Mouse (Mus musculus) forebrain, embryonic 10.5 days (tissue): Measurements from ENCODE around the gene 6330403K07Rik. TPM values are rescaled to one million over a fixed set of nuclear protein-coding genes. Genes with fewer than 3 reads are reported as not detected.
A peak's percentile ranks its signal among the peaks of the same experiment; 100 is the strongest.

Experiments used
- DNase-seq: peaks from one replicate; pipeline ENCODE4 v3.0.0-alpha.2; 2017; ENCODE audit warnings: low spot score; ENCODE audit errors: extremely low spot score
- H3K27ac ChIP-seq: fragments of 300-500 bp; sonication (generic); 2 replicates; pipeline ENCODE4 v1.5.1; 2016; ENCODE audit warnings: mild to moderate bottlenecking
- H3K27me3 ChIP-seq: fragments of 300-500 bp; sonication (generic); 2 replicates; pipeline ENCODE4 v1.6.1; 2016; ENCODE audit warnings: mild to moderate bottlenecking; ENCODE audit not compliant: poor library complexity, severe bottlenecking
- H3K36me3 ChIP-seq: fragments of 300-500 bp; sonication (generic); replicated peaks from 2 replicates; pipeline ENCODE4 v1.6.1; 2016; ENCODE audit warnings: mild to moderate bottlenecking, moderate library complexity
- H3K4me1 ChIP-seq: fragments of 300-500 bp; sonication (generic); 2 replicates; pipeline ENCODE4 v1.6.1; 2016
- H3K4me3 ChIP-seq: fragments of 300-500 bp; sonication (generic); 2 replicates; pipeline ENCODE4 v1.5.1; 2016; ENCODE audit warnings: mild to moderate bottlenecking, moderate library complexity
- H3K9me3 ChIP-seq: fragments of 300-500 bp; sonication (generic); 2 replicates; pipeline ENCODE4 v1.6.1; 2016; ENCODE audit warnings: mild to moderate bottlenecking, moderate library complexity
- WGBS: fragments of 180-500 bp; shearing (Covaris S2); methylation state at CpG from one replicate; pipeline ENCODE4 v1.1.7; 2016; 5-methylcytosine and 5-hydroxymethylcytosine counted together
- polyA plus RNA-seq: library from polyadenylated mRNA; unstranded; fragments of >200 nt; fragmentation: Nextera tagmentation; extraction: Ambion mirVana; gene quantifications from 2 replicates; pipeline ENCODE4 v1.2.1, GENCODE M21; 2016

Gene 6330403K07Rik
- polyA plus RNA-seq, result 105 and 112 TPM in 2 replicates

DNA sequence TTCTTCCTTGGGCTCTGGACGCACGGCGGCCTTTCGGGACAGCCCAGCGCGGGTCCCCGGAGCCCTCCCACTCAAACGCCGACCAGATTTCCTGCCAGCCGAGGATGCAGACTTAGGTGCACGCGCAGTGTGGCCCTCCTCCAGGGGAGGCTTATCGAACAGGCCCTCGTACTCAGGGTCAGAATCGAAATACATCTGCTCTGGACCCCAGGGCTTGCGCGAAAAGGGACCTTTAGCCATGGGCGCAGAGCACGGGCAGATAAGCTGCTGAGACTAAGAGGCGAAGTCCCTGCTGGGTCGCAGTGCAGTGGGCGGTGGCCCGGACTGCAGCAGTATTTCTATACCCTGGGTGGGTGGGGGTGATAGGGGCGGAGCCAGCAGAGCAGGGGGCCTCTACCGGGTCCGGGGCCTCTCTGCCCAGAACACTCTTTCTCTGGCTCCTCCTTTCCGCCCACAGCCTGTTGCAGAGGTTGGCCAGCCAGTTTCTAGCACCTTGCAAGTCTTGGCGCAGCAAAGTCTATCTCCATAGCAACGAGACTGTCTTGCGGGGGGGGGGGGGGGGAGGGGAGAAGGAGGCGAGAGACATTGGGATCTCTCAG is at the start of gene 6330403K07Rik:
TSS of gene 6330403K07Rik (minus strand) at position 351 of the 599 bp plus-strand sequence.
- Histone ChIP-seq H3K27ac (peak within 1 kb of the TSS; percentile 91), H3K36me3 (peaks cover 19% of the 10 kb centered on the region), H3K4me3 (peak within 1 kb of the TSS; percentile 62), H3K27me3 (no peaks in the 10 kb centered on the region), H3K4me1 (peaks cover 39% of the 10 kb centered on the region), H3K9me3 (no peaks in the 10 kb centered on the region)
- DNase-seq, result peak; percentile 86
- under 1% methylated on average over 29 of the region's 31 CpGs for WGBS

DNA sequence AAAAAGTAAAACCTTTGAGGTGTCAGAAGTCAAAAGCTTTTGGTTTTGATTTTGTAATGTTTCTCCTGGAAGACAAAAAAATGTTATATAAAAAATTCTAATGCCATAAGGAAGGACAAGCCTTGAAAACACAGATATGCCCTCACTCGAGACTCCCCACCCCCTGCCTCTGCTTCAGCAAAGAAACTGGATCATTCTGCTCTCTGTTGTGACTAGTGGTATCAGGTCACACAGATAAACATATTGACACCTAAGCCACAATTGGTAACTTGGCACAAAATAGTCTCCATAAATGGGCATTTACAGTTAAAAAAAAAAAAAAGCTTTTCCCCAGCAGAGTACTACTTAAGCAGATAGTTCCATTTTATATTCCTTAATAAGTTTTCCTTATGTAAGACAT is 43.0 kb upstream of the 6330403K07Rik start:
- Histone ChIP-seq H3K36me3 (no peaks in the 10 kb centered on the region), H3K27ac (no peak overlapping the region), H3K27me3 (no peaks in the 10 kb centered on the region), H3K9me3 (peaks cover 18% of the 10 kb centered on the region), H3K4me3 (no peak overlapping the region), H3K4me1 (no peaks in the 10 kb centered on the region)
- WGBS, result 87% methylated on average over 1 of the region's 1 CpGs
- DNase-seq, result no peak

DNA sequence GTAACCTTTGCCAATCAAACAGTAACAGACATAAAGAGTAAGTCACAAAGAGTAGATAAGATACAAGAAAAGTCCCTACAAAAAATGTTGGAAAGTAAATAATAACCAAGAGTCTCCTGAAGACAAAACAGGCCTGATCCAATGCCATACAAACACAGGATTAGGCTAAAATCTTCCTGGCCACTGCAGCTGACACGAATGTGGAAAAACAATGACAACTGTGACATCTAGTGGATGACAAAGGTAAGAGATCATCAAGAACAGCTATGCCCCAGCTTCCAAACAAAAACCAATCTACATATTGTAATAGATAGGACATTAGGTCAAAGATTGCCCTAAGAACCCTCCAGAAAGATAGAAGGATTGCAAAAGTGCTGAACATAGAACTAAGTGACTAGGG is 19.2 kb upstream of the 6330403K07Rik start:
- Histone ChIP-seq H3K4me1 (no peaks in the 10 kb centered on the region), H3K9me3 (no peaks in the 10 kb centered on the region), H3K4me3 (no peak overlapping the region), H3K27ac (no peak overlapping the region), H3K27me3 (no peaks in the 10 kb centered on the region), H3K36me3 (no peaks in the 10 kb centered on the region)
- no peak for DNase-seq
- WGBS, result 7% methylated on average over 1 of the region's 1 CpGs

DNA sequence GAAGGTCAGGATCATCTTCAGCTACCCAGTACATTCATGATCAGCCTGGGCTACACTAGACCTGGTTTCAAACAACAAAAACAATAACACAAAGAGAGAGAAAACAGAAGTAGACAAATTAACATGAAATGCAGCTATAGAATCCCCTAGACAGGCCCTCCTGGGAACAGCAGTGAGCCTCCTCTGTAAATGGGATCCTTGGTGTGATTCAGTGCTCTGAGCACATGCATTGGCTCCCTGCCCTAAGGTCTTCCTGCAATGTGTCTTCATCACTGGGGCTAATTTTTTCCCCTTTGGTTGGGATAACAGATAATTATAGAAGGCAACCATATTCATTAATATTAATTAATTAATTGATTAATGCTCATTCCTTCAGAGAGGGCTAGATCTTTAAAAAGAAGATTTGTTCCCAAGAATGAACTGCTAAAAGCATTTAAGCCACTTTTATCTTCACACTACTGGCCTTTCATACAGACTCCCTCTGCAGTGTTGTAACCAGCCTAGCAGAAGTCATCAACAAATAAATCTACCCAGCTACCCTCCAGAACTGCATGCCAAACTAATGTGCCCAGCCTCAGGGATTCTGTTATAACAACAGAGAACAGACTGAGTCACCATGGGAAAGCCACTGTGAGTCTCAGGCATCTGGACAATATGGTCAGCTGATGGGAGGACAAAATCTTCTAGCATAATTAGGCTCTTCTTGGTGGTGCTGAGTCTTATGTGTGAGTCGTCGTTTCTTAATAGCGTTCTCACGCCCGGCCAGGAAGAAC is 6.4 kb upstream of the 6330403K07Rik start:
- no peaks in the 10 kb centered on the region for H3K36me3 ChIP-seq
- WGBS, result 97% methylated on average over 5 of the region's 5 CpGs

DNA sequence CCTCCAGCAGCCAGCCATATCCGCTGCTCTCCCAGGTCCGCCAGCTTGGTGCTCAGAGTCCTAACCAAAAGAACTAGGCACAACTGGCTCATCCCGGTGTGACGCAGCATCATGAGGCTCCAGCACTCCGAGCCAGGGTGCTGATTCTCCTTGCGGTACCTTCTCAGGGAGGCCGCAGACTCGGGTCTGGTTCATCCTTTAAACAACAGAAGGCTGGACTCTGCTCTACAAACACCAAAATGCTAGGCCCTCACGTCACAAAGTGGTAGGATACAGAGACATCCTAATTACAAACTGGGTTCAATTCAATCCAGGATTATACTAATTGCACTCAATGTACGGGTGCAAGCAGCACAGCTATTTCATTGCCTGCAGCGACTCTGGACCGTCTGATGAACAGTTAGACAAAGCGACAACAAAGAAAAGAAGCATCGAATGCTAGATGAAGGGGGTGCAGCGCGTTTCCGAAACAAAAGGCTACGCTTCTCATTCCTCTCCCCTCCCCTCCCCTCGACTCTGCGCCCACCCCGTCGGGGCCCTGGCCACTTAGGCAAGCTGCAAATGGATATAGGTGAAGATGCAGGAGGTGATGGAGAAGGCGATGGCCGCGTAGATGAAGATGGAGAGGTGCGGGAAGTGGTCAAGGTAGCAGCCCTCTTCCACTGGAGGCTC is 686 bp downstream of the 6330403K07Rik start:
- peak; percentile 37 for DNase-seq
- Histone ChIP-seq H3K9me3 (no peaks in the 10 kb centered on the region), H3K4me1 (peaks cover 39% of the 10 kb centered on the region), H3K36me3 (peaks cover 25% of the 10 kb centered on the region), H3K27ac (peak overlapping the region; percentile 91), H3K4me3 (peak overlapping the region; percentile 62), H3K27me3 (no peaks in the 10 kb centered on the region)
- 4% methylated on average over 26 of the region's 26 CpGs for WGBS

More for the DNA sequence above, 6.4 kb upstream of the 6330403K07Rik start:
- Histone ChIP-seq H3K4me3 (no peak overlapping the region), H3K4me1 (no peaks in the 10 kb centered on the region), H3K9me3 (peaks cover 2% of the 10 kb centered on the region; the same call in 1 of the 2 replicates), H3K27me3 (no peaks in the 10 kb centered on the region), H3K27ac (no peak overlapping the region)
- no peak for DNase-seq

DNA sequence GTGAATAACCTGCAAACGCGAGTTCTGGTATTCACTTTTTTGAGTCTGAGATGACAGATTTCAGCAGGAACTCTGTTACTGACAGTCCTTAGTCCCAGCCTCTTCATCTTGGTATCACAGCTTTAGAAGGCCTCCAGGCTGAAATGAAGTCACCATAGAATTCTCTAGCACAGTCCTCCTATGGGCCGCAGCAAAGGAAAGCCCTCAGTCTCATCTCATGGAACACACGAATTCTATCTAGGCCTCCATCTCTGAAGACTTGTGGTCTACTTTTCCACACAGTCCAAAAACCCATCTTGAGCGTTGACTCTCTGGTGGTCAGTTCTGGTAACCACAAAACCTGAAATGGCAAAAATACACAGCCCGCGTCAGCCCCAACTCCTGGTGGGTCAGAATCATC is 1.2 kb downstream of the 6330403K07Rik start:
- WGBS, result 75% methylated on average over 7 of the region's 7 CpGs
- Histone ChIP-seq H3K4me3 (peak overlapping the region; percentile 62), H3K27me3 (no peaks in the 10 kb centered on the region), H3K27ac (peak overlapping the region; percentile 91), H3K9me3 (no peaks in the 10 kb centered on the region), H3K36me3 (peaks cover 31% of the 10 kb centered on the region), H3K4me1 (peaks cover 39% of the 10 kb centered on the region)
- no peak for DNase-seq

DNA sequence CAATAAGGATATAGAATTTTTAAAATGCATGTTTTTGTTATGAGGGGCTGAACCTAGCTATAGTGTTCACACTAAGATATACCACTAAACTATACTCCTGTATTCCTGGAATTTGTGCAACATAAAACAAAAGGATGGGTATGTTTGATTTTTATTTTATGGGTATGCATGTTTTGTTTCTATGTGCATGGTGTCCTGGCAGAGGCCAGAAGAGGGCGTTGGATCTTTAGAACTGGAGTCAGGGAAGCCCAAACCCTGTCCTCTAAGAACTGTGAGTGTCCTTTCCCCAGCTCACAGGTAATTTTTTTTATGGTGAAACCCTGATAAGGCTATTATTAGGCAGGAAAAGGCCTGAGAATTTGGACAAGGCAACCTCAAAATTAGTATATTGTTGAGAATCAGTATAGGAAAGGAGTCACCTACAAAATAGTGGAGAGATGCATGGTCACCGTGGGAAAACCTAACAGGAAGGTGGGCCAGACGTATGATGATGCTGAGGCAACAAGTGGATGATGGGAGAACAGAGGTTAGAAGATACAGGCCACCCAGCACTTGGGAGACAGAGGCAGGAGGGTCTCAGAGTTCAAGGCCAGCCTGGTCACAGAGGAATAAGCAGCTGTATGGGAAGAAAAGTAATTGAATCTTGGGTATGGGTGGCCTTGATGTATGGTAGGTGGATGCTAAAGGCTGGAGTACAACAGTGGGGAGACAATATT is 3.8 kb downstream of the 6330403K07Rik start:
- no peak overlapping the region for H3K27ac ChIP-seq
- H3K9me3 ChIP-seq, result no peaks in the 10 kb centered on the region
- no peaks in the 10 kb centered on the region for H3K27me3 ChIP-seq
- H3K4me3 ChIP-seq, result no peak overlapping the region
- peaks cover 39% of the 10 kb centered on the region for H3K4me1 ChIP-seq
- WGBS, result 75% methylated on average over 3 of the region's 3 CpGs
- DNase-seq, result no peak
- H3K36me3 ChIP-seq, result peaks cover 56% of the 10 kb centered on the region

DNA sequence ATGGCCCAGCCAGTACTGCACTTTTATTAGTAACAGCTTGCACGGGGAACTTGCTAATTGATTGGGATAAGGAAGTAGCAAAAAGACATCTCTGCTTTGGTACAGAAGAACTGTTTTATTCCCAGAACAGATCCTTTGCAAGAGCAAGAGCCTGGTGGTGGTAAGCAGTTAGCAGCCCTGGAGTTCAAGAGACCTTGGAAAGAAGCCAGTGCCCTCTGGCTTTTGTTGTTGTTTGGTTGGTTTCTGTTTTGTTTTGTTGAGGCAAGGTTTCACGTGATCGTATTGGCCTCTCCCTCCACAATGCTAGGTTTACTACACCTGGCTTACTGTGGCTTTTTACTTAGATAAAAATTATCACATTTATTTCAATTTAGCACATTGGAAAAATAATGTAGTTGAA is 5.0 kb downstream of the 6330403K07Rik start:
- peaks cover 26% of the 10 kb centered on the region for H3K4me1 ChIP-seq
- no peaks in the 10 kb centered on the region for H3K27me3 ChIP-seq
- no peak for DNase-seq
- H3K36me3 ChIP-seq, result peaks cover 69% of the 10 kb centered on the region
- no peak overlapping the region for H3K4me3 ChIP-seq
- no peaks in the 10 kb centered on the region for H3K9me3 ChIP-seq
- H3K27ac ChIP-seq, result no peak overlapping the region
- WGBS, result 85% methylated on average over 3 of the region's 3 CpGs

DNA sequence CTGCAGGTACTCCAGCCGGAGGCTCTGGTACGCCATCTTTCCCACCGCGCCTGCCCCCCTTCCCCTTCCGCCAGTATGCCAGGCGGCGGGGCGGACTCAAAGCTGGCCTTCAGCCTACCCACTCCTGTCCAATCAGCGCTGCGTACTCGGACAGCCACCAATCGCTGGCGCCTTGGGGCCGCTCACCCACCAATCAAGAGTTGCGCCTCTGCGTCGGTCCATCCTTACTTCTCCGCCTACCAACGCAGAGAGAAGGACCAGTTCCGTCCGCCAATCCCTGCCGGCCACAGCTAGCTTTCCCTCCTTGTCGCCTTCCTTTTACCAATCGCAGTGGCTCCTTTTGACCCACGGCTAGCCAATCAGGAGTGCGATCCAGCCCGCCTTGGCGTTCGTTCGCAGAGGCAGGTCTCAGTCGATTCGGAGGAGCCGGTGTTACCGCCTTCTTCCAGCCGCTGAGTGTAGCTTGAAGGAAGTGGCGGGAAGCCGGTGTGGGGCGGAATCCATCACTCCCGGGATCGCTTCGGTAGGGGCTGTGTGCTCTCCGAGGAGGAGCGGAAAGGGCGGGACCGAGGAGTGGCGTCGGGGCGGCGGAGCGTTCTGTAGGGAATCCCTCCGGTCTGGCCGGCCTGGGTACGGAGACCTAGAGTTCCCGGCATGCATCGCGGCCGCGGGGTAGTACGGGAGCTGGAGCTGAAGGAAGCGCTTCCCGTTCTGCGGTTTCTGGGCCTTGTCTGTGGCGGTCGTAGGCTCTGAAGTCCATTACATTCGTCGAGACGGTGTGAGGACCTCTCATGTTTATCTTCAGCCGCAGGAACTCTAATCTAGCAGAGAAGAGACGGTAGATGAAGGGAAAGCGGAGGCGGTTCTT is 13.9 kb downstream of the 6330403K07Rik start, which contains the start of the genes Mis12 and Derl2:
TSS of gene Mis12 (plus strand) at position 411 of the 868 bp plus-strand sequence.
TSS of gene Derl2 (minus strand) at position 641 of the 868 bp plus-strand sequence.
- H3K4me3 ChIP-seq, result peak within 1 kb of the TSS; percentile 87
- H3K4me1 ChIP-seq, result peaks cover 39% of the 10 kb centered on the region

DNA sequence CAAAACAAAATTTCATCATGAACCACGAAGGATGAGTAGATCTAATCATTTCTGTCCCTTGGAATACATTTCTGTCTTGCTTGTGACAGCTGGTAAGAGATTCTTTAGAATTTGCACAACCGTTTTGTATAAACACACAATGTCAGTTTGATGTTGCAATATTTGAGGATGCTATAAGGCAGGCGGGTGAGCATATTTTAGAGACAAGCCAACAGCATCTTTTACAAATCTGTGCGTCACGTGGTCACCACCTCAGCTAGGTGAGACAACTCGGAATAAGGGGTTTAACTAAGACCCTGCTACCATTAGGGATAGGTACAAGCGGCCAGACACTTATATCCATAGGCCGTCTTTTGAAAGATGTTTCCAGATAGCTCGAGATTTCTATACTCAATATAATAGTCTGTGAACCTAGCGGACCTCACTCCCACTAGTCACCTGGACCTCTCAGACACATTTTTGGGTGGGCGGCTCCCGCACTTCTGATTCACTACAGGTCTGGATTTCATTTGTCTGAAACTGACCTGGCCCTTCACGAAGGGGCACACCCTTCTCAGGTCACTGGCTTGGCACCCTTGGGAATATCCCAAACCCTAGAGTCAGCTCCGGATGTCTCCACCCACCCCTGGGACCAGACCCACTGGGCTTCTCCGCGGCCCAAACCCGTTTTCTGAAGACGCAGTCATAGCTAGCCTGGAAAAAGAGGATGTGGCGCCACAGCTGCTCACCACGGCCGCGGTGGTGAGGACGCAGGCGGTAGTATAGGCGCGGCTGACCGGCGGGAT is 14.7 kb downstream of the 6330403K07Rik start:
- Histone ChIP-seq H3K27ac (peak overlapping the region; percentile 97), H3K4me1 (peaks cover 39% of the 10 kb centered on the region), H3K9me3 (no peaks in the 10 kb centered on the region), H3K36me3 (peaks cover 42% of the 10 kb centered on the region), H3K27me3 (no peaks in the 10 kb centered on the region), H3K4me3 (peak overlapping the region; percentile 87)
- no peak for DNase-seq
- 6% methylated on average over 28 of the region's 28 CpGs for WGBS

More for the DNA sequence above, 13.9 kb downstream of the 6330403K07Rik start, which contains the start of the genes Mis12 and Derl2:
- H3K27me3 ChIP-seq, result no peaks in the 10 kb centered on the region
- DNase-seq, result peak; percentile 98
- H3K9me3 ChIP-seq, result no peaks in the 10 kb centered on the region
- peak within 1 kb of the TSS; percentile 97 for H3K27ac ChIP-seq
- under 1% methylated on average over 71 of the region's 71 CpGs for WGBS
- peaks cover 43% of the 10 kb centered on the region for H3K36me3 ChIP-seq

DNA sequence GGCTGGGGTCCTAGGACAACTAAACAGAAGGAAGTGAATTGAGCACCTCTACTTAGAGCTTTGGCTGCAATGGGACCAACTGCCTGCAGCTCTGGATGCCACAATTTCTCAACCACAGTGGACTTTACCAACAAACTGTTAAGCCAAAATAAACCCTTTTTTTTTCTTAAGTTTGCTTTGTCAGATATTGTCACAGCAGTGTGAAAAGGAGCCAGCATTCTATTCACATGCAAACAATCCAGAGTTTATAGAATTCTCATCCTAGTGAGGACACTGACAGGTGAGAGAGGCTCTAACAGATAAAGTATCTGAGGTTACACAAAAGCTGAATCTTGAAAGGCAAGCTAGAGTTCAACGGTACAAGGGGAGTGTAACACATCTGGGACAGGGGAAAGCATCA is 16.3 kb downstream of the 6330403K07Rik start:
- peaks cover 39% of the 10 kb centered on the region for H3K4me1 ChIP-seq
- H3K9me3 ChIP-seq, result no peaks in the 10 kb centered on the region
- DNase-seq, result no peak
- no peak overlapping the region for H3K4me3 ChIP-seq
- no peaks in the 10 kb centered on the region for H3K27me3 ChIP-seq
- 95% methylated on average over 1 of the region's 1 CpGs for WGBS
- H3K36me3 ChIP-seq, result peaks cover 42% of the 10 kb centered on the region
- no peak overlapping the region for H3K27ac ChIP-seq
